Mouse (Mus musculus) stomach, postnatal 0 days (tissue): ENCODE data around the gene Sult2b1. TPM values are rescaled to one million over a fixed set of nuclear protein-coding genes. Genes with fewer than 3 reads are reported as not detected.
A peak's percentile ranks its signal among the peaks of the same experiment; 100 is the strongest.

ENCODE experiments used
- ATAC-seq: fragments of 200-750 bp; cut with Nextera tagmentation; 2 replicates; pipeline ENCODE4 v1.8.0; 2017; ENCODE audit not compliant: low FRiP score, low TSS enrichment
- DNase-seq: peaks from one replicate; pipeline ENCODE4 v3.0.0-alpha.2; 2016; ENCODE audit warnings: low spot score
- H3K27ac ChIP-seq: fragments of 300-500 bp; sonication (generic); replicated peaks from 2 replicates; pipeline ENCODE4 v1.5.1; 2014; ENCODE audit warnings: mild to moderate bottlenecking, control low read depth
- H3K27me3 ChIP-seq: fragments of 300-500 bp; sonication (generic); 2 replicates; pipeline ENCODE4 v1.6.1; 2014; ENCODE audit warnings: low read length; ENCODE audit not compliant: control insufficient read depth, insufficient read depth
- H3K36me3 ChIP-seq: fragments of 300-500 bp; sonication (generic); 2 replicates; pipeline ENCODE4 v1.6.1; 2014; ENCODE audit warnings: low read length, mixed read lengths; ENCODE audit not compliant: control insufficient read depth, insufficient read depth
- H3K4me1 ChIP-seq: fragments of 300-500 bp; sonication (generic); replicated peaks from 2 replicates; pipeline ENCODE4 v1.6.1; 2014; ENCODE audit warnings: antibody characterized with exemption; ENCODE audit not compliant: control insufficient read depth, insufficient read depth
- H3K4me2 ChIP-seq: fragments of 300-500 bp; sonication (generic); replicated peaks from 2 replicates; pipeline ENCODE4 v1.6.1; 2014; ENCODE audit warnings: low read depth, mild to moderate bottlenecking, control low read depth, moderate library complexity
- H3K4me3 ChIP-seq: fragments of 300-500 bp; sonication (generic); 2 replicates; pipeline ENCODE4 v1.5.1; 2014; ENCODE audit warnings: low read depth, low read length, control low read depth
- H3K9ac ChIP-seq: fragments of 300-500 bp; sonication (generic); 2 replicates; pipeline ENCODE4 v1.6.1; 2014; ENCODE audit warnings: mild to moderate bottlenecking, low read length, control low read depth, mixed read lengths
- H3K9me3 ChIP-seq: fragments of 300-500 bp; sonication (generic); 2 replicates; pipeline ENCODE4 v1.6.1; 2016; ENCODE audit warnings: low read length; ENCODE audit not compliant: control insufficient read depth
- CTCF ChIP-seq: IDR thresholded peaks from 2 replicates; pipeline ENCODE4 v1.5.1; 2016; ENCODE audit warnings: antibody characterized with exemption, low read depth, mild to moderate bottlenecking, moderate library complexity
- EP300 ChIP-seq: optimal IDR thresholded peaks from 2 replicates; pipeline ENCODE3; 2016; ENCODE audit warnings: antibody characterized with exemption
- WGBS: fragments of 180-500 bp; shearing (Covaris S2); extraction: QIAGEN DNeasy Blood & Tissue Kit; methylation state at CpG from one replicate; pipeline ENCODE4 v1.1.7; 2014; 5-methylcytosine and 5-hydroxymethylcytosine counted together
- polyA plus RNA-seq: library from polyadenylated mRNA; unstranded; fragments of >200 nt; fragmentation: Nextera tagmentation; extraction: Ambion mirVana; gene quantifications from 2 replicates; pipeline ENCODE4 v1.2.1, GENCODE M21; 2015

Gene Sult2b1
- polyA plus RNA-seq, 1 experiment from 2014 or later: 87.1 TPM

DNA sequence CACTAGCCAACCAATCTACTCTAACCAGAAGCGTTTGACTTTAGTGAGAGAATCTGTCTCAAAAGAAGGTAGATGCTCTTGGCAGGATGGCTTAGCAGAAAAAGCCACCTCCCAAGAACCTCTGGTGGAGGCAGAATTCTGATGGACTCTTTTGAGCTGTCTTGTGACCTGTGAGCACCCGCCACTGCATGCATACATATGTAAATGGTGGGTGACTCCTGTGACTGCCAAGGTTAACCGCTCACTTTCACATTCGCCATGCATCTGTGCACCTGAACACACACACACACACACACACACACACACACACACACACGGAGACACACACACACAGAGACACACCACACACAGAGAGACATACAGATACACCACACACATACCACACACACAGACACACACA is 37.0 kb downstream of the Sult2b1 start:
- ATAC-seq (no peak), DNase-seq (no peak)
- Histone ChIP-seq H3K4me1 (no peaks in the 10 kb centered on the region), H3K4me3 (no peak overlapping the region), H3K27ac (no peak overlapping the region), H3K36me3 (no peaks in the 10 kb centered on the region), H3K27me3 (no peaks in the 10 kb centered on the region), H3K9ac (no peak overlapping the region), H3K4me2 (no peak overlapping the region), H3K9me3 (no peaks in the 10 kb centered on the region)
- TF ChIP-seq CTCF: no peak
- TF ChIP-seq EP300: no peak
- WGBS: 82% methylated on average over 5 of the region's 5 CpGs

DNA sequence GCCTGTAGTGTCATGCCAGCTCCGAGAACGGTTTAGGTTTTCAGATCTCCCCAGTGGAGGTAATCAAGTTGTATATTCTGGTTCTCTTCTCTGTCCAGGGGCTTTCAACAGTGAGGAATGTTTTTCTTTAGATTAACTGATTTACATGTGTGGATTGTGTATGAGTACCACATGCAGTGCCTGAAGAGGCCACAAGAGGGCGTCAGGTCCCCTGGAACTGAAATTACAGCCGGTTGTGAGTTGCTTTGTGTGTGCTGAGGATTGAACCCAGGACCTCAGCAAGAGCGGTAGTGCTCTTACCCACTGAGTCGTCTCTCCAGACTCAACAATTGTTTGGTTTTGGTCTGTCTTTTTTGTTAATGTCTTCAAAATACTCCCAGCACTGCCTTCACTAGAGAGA is 38.0 kb downstream of the Sult2b1 start:
- Histone ChIP-seq H3K36me3 (no peaks in the 10 kb centered on the region), H3K27me3 (no peaks in the 10 kb centered on the region), H3K4me3 (no peak overlapping the region), H3K27ac (no peak overlapping the region), H3K9ac (no peak overlapping the region), H3K4me2 (no peak overlapping the region), H3K9me3 (no peaks in the 10 kb centered on the region), H3K4me1 (no peaks in the 10 kb centered on the region)
- DNase-seq (no peak), ATAC-seq (no peak)
- TF ChIP-seq CTCF (peak; percentile 65), EP300 (no peak)
- 59% methylated on average over 6 of the region's 6 CpGs for WGBS

- 21% methylated on average over 2 of the region's 2 CpGs for WGBS
- H3K4me3 ChIP-seq: no peak overlapping the region
- ATAC-seq (peak; percentile 84), DNase-seq (peak; percentile 94)
- H3K4me1 ChIP-seq: no peaks in the 10 kb centered on the region
- no peaks in the 10 kb centered on the region for H3K27me3 ChIP-seq
- no peaks in the 10 kb centered on the region for H3K9me3 ChIP-seq
- no peak overlapping the region for H3K4me2 ChIP-seq
- no peak overlapping the region for H3K27ac ChIP-seq
- H3K36me3 ChIP-seq: no peaks in the 10 kb centered on the region
- no peak for TF ChIP-seq EP300
- TF ChIP-seq CTCF: no peak
- H3K9ac ChIP-seq: no peak overlapping the region
Observed at GRCm38 (mm10) chr7:45744387-45744786, 40.1 kb downstream of the Sult2b1 start.

DNA sequence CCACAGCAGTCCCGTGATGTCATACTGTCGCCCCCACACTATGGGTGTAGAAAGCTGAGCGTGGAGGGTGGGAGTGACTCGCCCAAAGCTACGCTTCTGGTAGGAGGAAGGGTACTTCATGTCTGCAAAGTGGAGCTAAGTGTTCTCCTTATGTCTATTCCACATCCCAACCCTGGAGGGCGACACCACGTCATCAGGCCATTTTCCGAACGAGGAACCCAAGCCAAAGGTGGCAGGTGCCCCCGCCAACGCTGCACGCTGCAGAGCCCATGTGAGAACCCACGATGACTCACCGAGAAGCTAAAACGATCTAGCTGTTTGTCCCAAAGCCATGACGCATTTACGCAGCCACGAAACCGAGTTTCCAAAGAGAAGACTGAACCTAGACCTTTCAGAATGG is 42.1 kb downstream of the Sult2b1 start:
- Histone ChIP-seq H3K4me1 (no peaks in the 10 kb centered on the region), H3K27ac (no peak overlapping the region), H3K36me3 (no peaks in the 10 kb centered on the region), H3K4me3 (no peak overlapping the region), H3K4me2 (peak overlapping the region; percentile 43), H3K9ac (0 out of 2 replicates have a peak overlapping the region, but pooled peaks have one; percentile 4), H3K9me3 (no peaks in the 10 kb centered on the region), H3K27me3 (no peaks in the 10 kb centered on the region)
- DNase-seq (peak; percentile 57), ATAC-seq (peak; percentile 33)
- TF ChIP-seq EP300 (no peak), CTCF (peak; percentile 58)
- 31% methylated on average over 19 of the region's 19 CpGs for WGBS

DNA sequence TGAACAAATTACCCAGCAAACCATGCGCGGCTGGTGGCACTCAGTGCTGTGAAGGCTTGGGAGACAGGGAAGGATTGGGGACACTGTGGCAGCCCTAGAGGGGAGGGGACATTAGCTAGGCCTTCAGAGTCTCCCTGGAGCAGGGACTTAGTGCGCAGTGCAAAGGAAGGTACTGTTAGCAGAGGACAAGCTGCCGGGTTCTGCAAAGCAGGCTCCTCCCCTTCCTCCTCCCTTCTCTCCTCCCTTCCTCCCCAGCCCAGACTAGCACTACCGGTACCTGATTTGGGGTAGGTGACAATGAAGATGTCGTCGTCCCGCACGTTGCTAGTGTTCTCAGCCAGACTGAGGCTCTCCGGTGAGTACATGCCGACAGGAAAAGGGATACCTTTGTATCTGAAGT is 42.7 kb downstream of the Sult2b1 start:
- Histone ChIP-seq H3K4me1 (no peaks in the 10 kb centered on the region), H3K4me2 (peak overlapping the region; percentile 43), H3K9me3 (no peaks in the 10 kb centered on the region), H3K27ac (no peak overlapping the region), H3K36me3 (no peaks in the 10 kb centered on the region), H3K27me3 (no peaks in the 10 kb centered on the region), H3K9ac (no peak overlapping the region), H3K4me3 (no peak overlapping the region)
- TF ChIP-seq EP300: no peak
- TF ChIP-seq CTCF: no peak
- DNase-seq: peak; percentile 46
- WGBS: 36% methylated on average over 11 of the region's 11 CpGs
- ATAC-seq: peak; percentile 43; the same call in 1 of the 2 replicates

DNA sequence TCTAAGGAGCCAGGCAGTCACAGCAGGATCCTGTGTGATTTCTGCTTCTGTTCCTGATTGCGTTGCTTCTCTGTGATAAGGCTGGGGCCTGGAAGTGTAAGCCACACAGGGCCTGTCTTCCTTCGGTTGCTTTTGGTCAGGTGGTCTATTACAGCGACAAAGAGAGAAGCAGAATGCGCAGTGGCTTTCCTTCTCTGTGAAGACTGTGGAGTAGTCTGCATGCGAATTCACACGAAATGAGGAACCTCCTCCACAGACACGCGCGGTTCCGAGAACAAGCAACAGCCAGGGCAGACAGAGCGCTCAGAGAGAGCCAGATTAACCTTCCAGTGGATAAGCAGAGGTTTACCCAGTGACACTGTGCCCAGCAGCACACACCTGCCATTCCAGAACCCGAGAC is 43.2 kb downstream of the Sult2b1 start:
- no peaks in the 10 kb centered on the region for H3K4me1 ChIP-seq
- no peak overlapping the region for H3K9ac ChIP-seq
- H3K27me3 ChIP-seq: no peaks in the 10 kb centered on the region
- TF ChIP-seq CTCF (no peak), EP300 (no peak)
- ATAC-seq (no peak), DNase-seq (no peak)
- 83% methylated on average over 12 of the region's 12 CpGs for WGBS
- H3K4me2 ChIP-seq: no peak overlapping the region
- no peak overlapping the region for H3K27ac ChIP-seq
- no peak overlapping the region for H3K4me3 ChIP-seq
- no peaks in the 10 kb centered on the region for H3K36me3 ChIP-seq
- no peaks in the 10 kb centered on the region for H3K9me3 ChIP-seq
